Mouse (Mus musculus): Measurements from ENCODE around the gene Lhfpl1. TPM values are rescaled to one million over a fixed set of nuclear protein-coding genes. Genes with fewer than 3 reads are reported as not detected.

Gene Lhfpl1
- polyA plus RNA-seq (2017; shearing (Covaris generic)): under 1 TPM in 1 of 2 experiments, not detected in 1; 0.35 TPM

GRCm38 (mm10) chrX:145348377-145349203 lies at the start of gene Lhfpl1:
Gene Lhfpl1, minus strand, starts transcription at chrX:145349089.

Other genes with a start within 250 kb of the Lhfpl1 start
- not detected for gene Amot, start 156.1 kb upstream of the Lhfpl1 start, polyA plus RNA-seq (2017; shearing (Covaris generic))

All from activated CD4-positive, CD25-positive, alpha-beta regulatory T cell (primary cell).